Mouse (Mus musculus) lung, adult 2 months (tissue): Measurements from ENCODE around the gene Malrd1. TPM values are rescaled to one million over a fixed set of nuclear protein-coding genes. Genes with fewer than 3 reads are reported as not detected.

ENCODE experiments used
- DNase-seq: peaks from one replicate; pipeline ENCODE4 v3.0.0; 2022
- H3K4me1 ChIP-seq: fragments of 200-500 bp; 2 replicates; pipeline ENCODE4 v1.6.1; 2011; ENCODE audit warnings: low read length; ENCODE audit not compliant: control insufficient read depth, insufficient read depth
- H3K4me3 ChIP-seq: fragments of 200-500 bp; replicated peaks from 2 replicates; pipeline ENCODE3; 2011; ENCODE audit warnings: low read depth, mild to moderate bottlenecking, control low read depth, low read length; ENCODE audit errors: extremely low read depth
- CTCF ChIP-seq: fragments of 200-500 bp; IDR thresholded peaks from 2 replicates; pipeline ENCODE4 v1.5.1; 2011; ENCODE audit warnings: mild to moderate bottlenecking, low read length, control low read depth; ENCODE audit not compliant: insufficient read depth
- POLR2A ChIP-seq: fragments of 200-500 bp; IDR thresholded peaks from 2 replicates; pipeline ENCODE4 v1.6.1; 2011; ENCODE audit warnings: low read depth, mild to moderate bottlenecking, control low read depth, low read length, borderline replicate concordance; ENCODE audit errors: extremely low read depth
- WGBS: fragments of 180-500 bp; shearing (Covaris S2); methylation state at CpG from one replicate; pipeline ENCODE4 v1.1.7; 2018; 5-methylcytosine and 5-hydroxymethylcytosine counted together
- polyA plus RNA-seq: library from polyadenylated mRNA; depleted of rRNA; stranded (reverse); fragments of >200 nt; gene quantifications from 2 replicates; pipeline ENCODE4 v1.2.3, GENCODE M21; 2012; rRNA removed

Gene Malrd1
- polyA plus RNA-seq, result not detected in 2 replicates

DNA sequence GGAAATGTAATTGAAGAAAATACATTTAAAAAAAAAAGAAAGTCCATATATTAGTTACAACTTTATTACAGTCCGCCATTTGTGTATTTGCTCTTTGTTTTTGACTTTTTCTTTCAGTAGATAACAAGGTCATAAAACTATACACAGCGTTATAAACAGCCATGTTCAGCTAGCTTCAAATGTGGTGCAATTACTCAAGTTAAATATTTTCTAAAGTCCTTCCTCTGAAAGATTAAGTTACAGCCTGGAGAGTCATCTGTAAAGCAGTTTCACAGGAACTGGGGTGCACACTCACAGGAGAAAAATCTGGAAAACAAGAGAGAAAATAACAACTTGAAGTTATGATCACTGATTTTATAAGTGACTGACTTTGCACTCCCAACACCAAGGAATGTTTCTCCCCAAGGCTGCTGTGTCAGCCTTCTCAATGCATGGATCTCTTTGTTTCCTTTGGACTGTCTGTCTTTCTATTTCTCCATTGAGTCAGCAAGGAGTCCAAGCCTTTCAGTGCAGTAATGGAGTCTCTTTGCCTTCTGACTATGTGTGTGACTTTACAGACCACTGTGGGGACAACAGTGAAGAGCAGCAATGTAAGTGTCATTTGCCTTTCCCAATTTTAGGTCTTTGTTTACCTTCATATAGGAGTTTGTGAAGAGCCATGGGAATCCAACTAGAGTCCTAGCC is at the start of gene Malrd1:
Gene Malrd1 (plus strand): TSS at position 239 of the 684 bp plus-strand sequence.
- H3K4me3 ChIP-seq, result no peak within 1 kb of the TSS
- TF ChIP-seq POLR2A (no peak), CTCF (no peak)
- DNase-seq, result no peak
- no peaks in the 10 kb centered on the region for H3K4me1 ChIP-seq
- 67% methylated on average over 2 of the region's 2 CpGs for WGBS

- WGBS, result 31% methylated on average over 1 of the region's 1 CpGs
- Histone ChIP-seq H3K4me1 (no peaks in the 10 kb centered on the region; the same call in 1 of the 2 replicates), H3K4me3 (no peak overlapping the region)
- DNase-seq, result no peak
- TF ChIP-seq CTCF (no peak), POLR2A (no peak)
These were observed 12.4 kb downstream of the Malrd1 start for GRCm38 (mm10) chr2:15538643-15539042.

DNA sequence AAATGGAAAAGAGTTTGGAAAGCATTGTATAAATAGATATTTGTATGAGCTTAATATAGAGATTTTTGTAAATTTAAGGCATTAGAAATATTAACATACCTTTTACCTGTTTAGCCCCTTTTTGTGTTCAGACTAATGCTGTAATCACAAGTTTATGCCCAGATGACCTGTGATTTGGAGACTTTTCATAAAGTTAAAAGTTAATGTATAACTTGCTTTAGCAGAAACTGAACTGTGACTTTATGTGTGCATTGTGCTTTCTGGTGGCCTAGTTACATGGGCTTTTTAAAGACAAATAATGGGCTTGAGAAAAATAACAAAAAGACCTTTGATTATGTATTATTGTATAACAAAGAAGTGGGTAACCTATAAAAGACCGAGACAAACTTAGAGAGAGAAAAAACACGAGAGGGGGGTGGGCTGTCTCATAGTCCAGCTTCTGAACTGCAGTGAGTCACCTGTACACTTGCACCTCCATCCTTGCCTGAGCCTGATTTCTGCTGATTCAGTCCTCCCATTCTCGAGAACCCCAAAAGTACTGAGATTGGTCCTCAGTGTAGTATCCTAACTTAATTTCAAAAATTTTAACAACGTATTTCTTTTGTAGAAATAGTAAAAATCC is 87.2 kb downstream of the Malrd1 start:
- Histone ChIP-seq H3K4me3 (no peak overlapping the region), H3K4me1 (no peaks in the 10 kb centered on the region)
- no peak for DNase-seq
- WGBS, result 58% methylated on average over 4 of the region's 4 CpGs
- TF ChIP-seq POLR2A (no peak), CTCF (no peak)

DNA sequence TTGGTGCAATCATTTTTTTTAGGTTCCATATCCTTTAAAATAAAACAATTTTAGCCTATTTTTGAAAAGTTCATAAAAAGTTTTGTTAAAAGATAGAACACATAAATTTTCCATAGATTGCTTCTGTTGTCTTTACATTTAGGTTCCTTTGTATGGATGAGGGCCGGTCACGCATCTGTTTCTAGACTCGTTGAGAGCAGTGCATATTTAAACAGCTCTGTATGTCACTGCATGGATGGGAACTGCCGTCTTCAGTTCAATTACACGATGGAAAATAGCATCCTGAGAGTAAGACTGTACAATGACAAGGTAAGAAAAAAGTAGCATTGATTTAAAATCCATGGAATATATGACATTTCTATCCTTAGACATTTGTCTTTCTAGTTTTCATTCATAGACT is 87.7 kb downstream of the Malrd1 start:
- TF ChIP-seq CTCF, result no peak
- no peak for TF ChIP-seq POLR2A
- no peak overlapping the region for H3K4me3 ChIP-seq
- 65% methylated on average over 5 of the region's 5 CpGs for WGBS
- no peak for DNase-seq
- H3K4me1 ChIP-seq, result no peaks in the 10 kb centered on the region

DNA sequence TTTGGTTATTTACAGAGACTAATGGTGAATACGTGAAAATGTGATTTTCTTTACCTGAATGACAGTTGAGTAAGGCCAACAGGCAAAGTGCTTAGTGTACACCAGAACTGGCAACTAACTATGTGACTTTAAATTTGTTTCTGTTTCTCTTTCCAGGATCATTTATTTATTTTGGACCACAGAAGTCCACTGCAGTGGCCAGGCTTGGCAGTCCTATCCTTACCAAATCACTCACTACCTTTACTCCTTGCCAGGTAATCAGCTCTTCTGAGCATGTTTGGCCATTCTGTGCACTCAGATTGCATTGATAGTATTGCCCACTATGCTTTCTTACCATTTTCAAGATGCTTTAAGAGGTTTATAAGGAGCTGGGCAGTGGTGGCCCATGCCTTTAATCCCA is 109.5 kb downstream of the Malrd1 start:
- DNase-seq, result no peak
- no peak for TF ChIP-seq CTCF
- TF ChIP-seq POLR2A, result no peak
- Histone ChIP-seq H3K4me1 (no peaks in the 10 kb centered on the region), H3K4me3 (no peak overlapping the region)
- WGBS, result 78% methylated on average over 1 of the region's 1 CpGs

DNA sequence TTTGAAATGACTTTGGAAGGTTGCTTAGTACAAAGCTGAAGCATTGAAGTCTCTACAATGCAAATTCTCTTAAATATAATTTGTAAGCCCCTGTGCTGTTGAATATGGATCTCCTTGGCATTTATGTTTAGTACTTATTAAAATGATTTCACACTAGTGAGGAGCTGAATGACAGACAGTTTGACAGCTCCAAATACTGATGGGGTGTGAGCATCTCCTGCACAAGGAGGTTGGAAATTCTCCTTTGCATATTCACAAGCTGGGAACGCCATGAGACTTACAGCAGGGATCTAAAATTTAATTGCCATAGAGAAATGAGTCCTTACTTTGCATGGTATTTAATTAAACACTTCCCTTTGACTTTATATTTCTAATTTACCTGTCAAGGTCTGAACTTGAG is 117.6 kb downstream of the Malrd1 start:
- TF ChIP-seq POLR2A (no peak), CTCF (no peak)
- no peak for DNase-seq
- Histone ChIP-seq H3K4me1 (no peaks in the 10 kb centered on the region), H3K4me3 (no peak overlapping the region)
- 67% methylated on average over 1 of the region's 1 CpGs for WGBS

- Histone ChIP-seq H3K4me1 (no peaks in the 10 kb centered on the region), H3K4me3 (no peak overlapping the region)
- DNase-seq, result no peak
- 73% methylated on average over 1 of the region's 1 CpGs for WGBS
- no peak for TF ChIP-seq CTCF
These were observed 130.1 kb downstream of the Malrd1 start for GRCm38 (mm10) chr2:15656388-15656787.

GRCm38 (mm10) chr2:15702977-15703376 is 176.7 kb downstream of the Malrd1 start:
- H3K4me3 ChIP-seq, result no peak overlapping the region
- H3K4me1 ChIP-seq, result no peaks in the 10 kb centered on the region
- DNase-seq, result no peak
- WGBS, result 83% methylated on average over 3 of the region's 3 CpGs
- TF ChIP-seq CTCF (no peak), POLR2A (no peak)

DNA sequence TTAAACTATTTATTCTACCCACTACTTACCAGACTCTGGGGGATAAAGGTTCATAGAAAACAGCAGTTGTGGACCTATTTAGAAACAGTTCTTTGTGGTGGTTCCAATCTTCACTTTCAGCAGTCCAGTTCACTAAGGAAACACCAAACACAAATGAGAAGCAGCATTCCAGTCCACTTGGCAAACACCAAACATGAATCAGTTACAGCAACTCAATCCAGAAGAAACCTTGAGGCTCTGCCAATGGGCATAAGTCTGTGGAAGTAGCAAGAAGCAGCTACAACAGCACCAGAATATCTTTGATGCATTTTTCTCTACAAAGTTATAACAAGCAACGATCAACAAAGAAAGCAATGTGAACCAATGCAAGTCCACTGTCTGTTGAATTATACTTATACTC is 214.7 kb downstream of the Malrd1 start:
- no peak for DNase-seq
- H3K4me1 ChIP-seq, result no peaks in the 10 kb centered on the region
- TF ChIP-seq CTCF (no peak), POLR2A (no peak)
- no peak overlapping the region for H3K4me3 ChIP-seq
- 76% methylated on average over 1 of the region's 1 CpGs for WGBS
